Mouse (Mus musculus) ES-E14 (cell line): ENCODE results near the gene Acvr1b. TPM values are rescaled to one million over a fixed set of nuclear protein-coding genes. Genes with fewer than 3 reads are reported as not detected.

ENCODE experiments used
- DNase-seq: peaks from one replicate; pipeline ENCODE4 v3.0.0-alpha.2; 2013; ENCODE audit warnings: low read depth, low spot score
- H3K27ac ChIP-seq: 2 replicates; pipeline ENCODE4 v1.5.1; 2012; ENCODE audit warnings: low read depth, mild to moderate bottlenecking, low read length, moderate library complexity, mixed read lengths; ENCODE audit not compliant: poor library complexity, insufficient read depth, severe bottlenecking
- H3K36me3 ChIP-seq: 2 replicates; pipeline ENCODE4 v1.6.1; 2012; ENCODE audit warnings: mild to moderate bottlenecking, low read length, moderate library complexity, mixed read lengths; ENCODE audit not compliant: control insufficient read depth, poor library complexity, insufficient read depth, severe bottlenecking
- H3K4me1 ChIP-seq, 2 experiments: fragments of 150-350 bp in 1 of 2; sonication (generic) in 1 of 2; 2 replicates each; pipeline ENCODE4 v1.6.1; 2012; ENCODE audit warnings: low read length in 2 of 2, mild to moderate bottlenecking in 1 of 2, mixed read lengths in 1 of 2; ENCODE audit not compliant: control insufficient read depth in 2 of 2, insufficient read depth in 2 of 2, poor library complexity in 1 of 2
- H3K4me3 ChIP-seq, 2 experiments: fragments of 150-350 bp in 1 of 2; sonication (generic) in 1 of 2; 2 replicates each; pipeline ENCODE4 v1.5.1; 2012; ENCODE audit warnings: low read length in 2 of 2, low read depth in 1 of 2, mild to moderate bottlenecking in 1 of 2, mixed read lengths in 1 of 2; ENCODE audit not compliant: insufficient read depth in 1 of 2, poor library complexity in 1 of 2, severe bottlenecking in 1 of 2
- H3K9ac ChIP-seq: 2 replicates; pipeline ENCODE4 v1.6.1; 2012; ENCODE audit warnings: low read depth, mild to moderate bottlenecking, low read length, mixed read lengths; ENCODE audit not compliant: poor library complexity, insufficient read depth, severe bottlenecking
- H3K9me3 ChIP-seq: fragments of 150-350 bp; sonication (generic); 2 replicates; pipeline ENCODE4 v1.6.1; 2012; ENCODE audit warnings: low read depth, mild to moderate bottlenecking, low read length; ENCODE audit not compliant: control insufficient read depth, insufficient read depth
- CHD2 ChIP-seq: IDR thresholded peaks from 2 replicates; pipeline ENCODE4 v1.6.1; 2014; ENCODE audit warnings: mild to moderate bottlenecking, low read depth, low read length, inconsistent platforms
- HCFC1 ChIP-seq: IDR thresholded peaks from 2 replicates; pipeline ENCODE4 v1.6.1; 2012; ENCODE audit warnings: low read length, inconsistent platforms, borderline replicate concordance; ENCODE audit not compliant: insufficient read depth
- MAFK ChIP-seq: IDR thresholded peaks from 2 replicates; pipeline ENCODE4 v1.6.1; 2014; ENCODE audit warnings: mild to moderate bottlenecking, low read depth, low read length, inconsistent platforms; ENCODE audit not compliant: insufficient read depth
- ZC3H11A ChIP-seq: IDR thresholded peaks from 2 replicates; pipeline ENCODE4 v1.6.1; 2012; ENCODE audit warnings: low read depth, mild to moderate bottlenecking, inconsistent platforms, low read length, borderline replicate concordance
- ZNF384 ChIP-seq: IDR thresholded peaks from 2 replicates; pipeline ENCODE4 v1.6.1; 2012; ENCODE audit warnings: low read depth, low read length, inconsistent platforms
- in situ Hi-C, 2 experiments: fragments of 600-800 bp; cut with MboI; formaldehyde crosslinking; loops; one replicate each; pipeline ENCODE4 v1.15.1; 2025; ENCODE audit warnings: low sequenced_read_pairs in 2 of 2, inconsistent platforms in 1 of 2; ENCODE audit not compliant: unreplicated experiment in 2 of 2
- total RNA-seq: library from RNA; depleted of rRNA; stranded (reverse); fragments of 300-350 nt; gene quantifications from 2 replicates; pipeline ENCODE4 v1.2.3, GENCODE M21; 2012

Acvr1b gene
- total RNA-seq, 1 experiment: 26.4 TPM

DNA sequence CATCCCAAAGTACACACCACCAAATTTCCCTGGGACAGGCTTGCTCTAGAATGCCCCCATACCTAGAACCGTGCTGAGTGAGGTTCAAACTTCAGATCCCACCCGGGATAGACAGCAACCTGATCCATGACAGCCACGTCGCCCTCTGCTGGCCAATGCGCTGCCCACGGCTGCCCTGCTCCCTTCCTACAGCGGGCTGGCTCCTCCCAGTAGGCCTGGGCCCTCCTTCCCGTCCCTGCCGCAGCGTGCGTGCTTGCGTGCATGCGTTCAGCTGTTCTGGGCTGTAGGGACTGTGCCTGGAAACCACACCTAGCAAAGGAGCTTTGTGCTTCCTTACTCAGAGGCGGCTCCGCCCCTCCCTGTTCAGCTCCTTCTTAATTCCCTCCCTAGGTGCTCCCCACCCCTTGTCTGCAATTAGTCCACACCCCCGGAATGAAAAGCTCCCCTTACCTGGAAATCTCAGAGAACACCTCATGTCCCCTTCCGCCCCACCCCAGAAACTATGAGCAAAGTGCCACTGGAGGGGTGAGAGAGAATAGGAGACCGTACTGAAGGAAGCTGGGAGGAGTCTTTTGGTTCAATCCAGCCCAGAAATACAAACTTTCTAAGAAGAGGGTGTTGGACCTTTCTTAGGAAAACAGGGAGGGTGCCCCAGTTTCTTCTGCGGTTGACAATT lies 28.3 kb upstream of the Acvr1b start:
- peak overlapping the region; percentile 25; the same call in 1 of the 2 replicates for H3K9ac ChIP-seq
- DNase-seq: peak; percentile 78
- in situ Hi-C loops: no loop called here
- no peak overlapping the region for H3K27ac ChIP-seq
- peak overlapping the region in 1 of 2 experiments; percentile 22; a peak in 1 of 4 replicates for H3K4me3 ChIP-seq
- peaks cover 16 to 26% of the 10 kb centered on the region in 2 experiments for H3K4me1 ChIP-seq
- no peaks in the 10 kb centered on the region for H3K9me3 ChIP-seq
- TF ChIP-seq ZC3H11A (peak; percentile 6; the same call in 1 of the 2 replicates), CHD2 (no peak), MAFK (no peak)
- no peaks in the 10 kb centered on the region for H3K36me3 ChIP-seq

DNA sequence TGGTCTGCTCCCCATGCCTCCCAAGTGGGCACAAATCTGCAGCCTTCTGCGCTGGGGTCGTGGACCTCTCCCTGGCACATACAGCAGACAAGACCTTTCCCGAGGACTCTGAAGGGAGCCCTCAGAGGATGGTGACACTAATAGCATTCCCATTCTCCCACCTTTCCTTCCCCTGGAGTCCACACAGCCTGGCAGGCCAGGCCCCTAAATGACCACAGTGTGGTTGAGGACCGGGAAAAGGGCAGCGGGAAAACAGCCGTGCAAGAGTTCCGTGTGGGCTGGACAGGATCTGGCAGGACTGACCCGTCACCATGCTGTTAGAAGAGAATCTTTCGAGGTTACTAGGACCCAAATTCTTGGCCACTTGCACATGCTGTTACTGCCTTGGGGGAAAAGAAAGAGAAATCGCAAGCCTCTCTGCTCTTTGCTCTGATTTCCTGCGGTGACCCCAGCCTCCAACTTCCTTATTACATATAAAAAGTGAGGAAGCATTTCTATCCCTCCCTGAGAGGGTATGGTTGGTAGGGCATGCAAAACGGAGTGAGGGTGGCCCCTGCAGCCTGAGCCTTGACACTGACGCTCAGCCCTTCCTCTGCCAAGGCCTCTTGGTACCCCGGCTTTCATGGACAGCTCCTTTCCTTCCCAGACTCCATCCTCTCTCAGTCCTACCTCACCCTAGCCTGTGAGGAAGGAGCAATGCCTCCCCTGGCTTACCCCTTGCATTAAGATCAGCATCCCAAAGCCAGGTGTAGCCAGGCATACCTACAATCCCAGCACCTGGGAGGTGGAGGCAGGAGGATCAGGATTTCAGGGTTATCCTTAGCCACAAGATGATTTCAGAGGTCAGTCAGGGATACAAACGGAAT lies 27.5 kb upstream of the Acvr1b start:
- TF ChIP-seq CHD2: no peak
- no peak for TF ChIP-seq ZNF384
- no peak for TF ChIP-seq ZC3H11A
- no peak for TF ChIP-seq HCFC1
- no peak for TF ChIP-seq MAFK
- Histone ChIP-seq H3K27ac (no peak overlapping the region), H3K4me3 (no peak overlapping the region), H3K9ac (peak overlapping the region; percentile 25; the same call in 1 of the 2 replicates), H3K9me3 (no peaks in the 10 kb centered on the region), H3K4me1 (peaks cover 13 to 24% of the 10 kb centered on the region in 2 experiments; a peak in 3 of 4 replicates), H3K36me3 (no peaks in the 10 kb centered on the region)
- in situ Hi-C loops: no loop called here
- DNase-seq: no peak

DNA sequence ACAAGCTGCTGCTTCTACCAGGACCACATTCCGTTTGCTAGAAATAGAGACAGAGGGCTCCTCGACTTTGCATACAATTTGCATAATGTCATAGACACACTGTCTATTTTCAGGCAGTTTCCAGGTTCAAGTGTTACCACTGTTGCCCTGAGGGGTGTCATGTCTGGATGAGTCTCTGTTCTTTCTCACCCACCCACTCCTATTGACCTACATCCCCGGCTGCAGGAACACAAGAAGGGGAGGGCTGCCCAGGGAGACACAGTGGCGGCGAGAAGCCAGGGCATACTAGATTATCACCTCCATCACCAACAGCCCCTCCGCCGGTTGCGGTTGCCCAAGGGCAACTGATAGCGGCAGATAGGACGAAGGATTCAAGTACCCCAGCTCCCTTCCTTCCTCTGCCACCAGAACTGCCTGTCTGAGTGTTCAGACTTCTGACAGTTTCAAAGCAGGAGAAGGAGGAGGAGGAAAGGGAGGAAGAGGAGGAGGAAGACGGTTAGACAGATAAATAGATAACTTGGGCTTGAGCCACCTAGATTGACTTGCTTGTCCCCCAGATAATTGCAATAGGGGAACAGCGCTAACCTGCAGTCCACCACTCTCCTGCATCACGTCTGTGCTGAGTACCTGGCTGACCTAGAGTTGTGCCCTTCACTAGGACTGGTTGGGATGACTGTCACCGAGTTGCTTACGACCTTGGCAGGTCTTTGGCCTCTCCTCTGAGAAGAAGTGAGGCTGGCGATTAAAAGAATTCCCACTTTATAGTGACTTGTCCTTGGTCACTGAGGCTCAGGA lies 26.6 kb upstream of the Acvr1b start:
- H3K4me1 ChIP-seq: peaks cover 11 to 25% of the 10 kb centered on the region in 2 experiments; a peak in 3 of 4 replicates
- TF ChIP-seq CHD2: no peak
- TF ChIP-seq ZC3H11A: no peak
- no peak for TF ChIP-seq MAFK
- no peak for TF ChIP-seq HCFC1
- TF ChIP-seq ZNF384: no peak
- no peaks in the 10 kb centered on the region for H3K36me3 ChIP-seq
- in situ Hi-C loops: no loop called here
- no peak for DNase-seq
- no peak overlapping the region; the same call in 1 of the 2 replicates for H3K27ac ChIP-seq
- H3K9me3 ChIP-seq: no peaks in the 10 kb centered on the region
- no peak overlapping the region for H3K4me3 ChIP-seq
- H3K9ac ChIP-seq: no peak overlapping the region

DNA sequence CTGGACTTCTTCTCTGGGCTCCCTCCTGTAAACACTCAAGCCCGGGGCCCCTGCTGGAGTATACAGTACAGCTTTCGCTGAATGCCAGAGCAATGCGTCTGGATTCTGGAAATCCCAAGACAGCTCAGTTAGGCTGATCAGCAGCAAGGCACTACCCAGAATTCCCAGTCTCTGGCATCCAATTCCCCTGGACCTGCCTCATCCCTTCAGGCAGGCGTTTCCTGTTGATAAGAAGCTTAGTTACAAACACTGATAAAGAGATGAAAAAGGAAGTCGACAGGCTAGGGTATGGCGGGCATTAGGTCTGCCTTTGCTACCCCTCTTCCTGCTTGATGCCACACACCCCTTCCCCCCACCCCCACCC lies 26.0 kb upstream of the Acvr1b start:
- Histone ChIP-seq H3K9me3 (no peaks in the 10 kb centered on the region), H3K4me1 (peaks cover 11 to 22% of the 10 kb centered on the region in 2 experiments; a peak in 3 of 4 replicates), H3K27ac (no peak overlapping the region), H3K9ac (no peak overlapping the region), H3K4me3 (no peak overlapping the region), H3K36me3 (no peaks in the 10 kb centered on the region)
- TF ChIP-seq ZC3H11A: no peak
- TF ChIP-seq CHD2: no peak
- no peak for TF ChIP-seq ZNF384
- no peak for TF ChIP-seq HCFC1
- no peak for TF ChIP-seq MAFK
- DNase-seq: no peak
- in situ Hi-C loops: no loop called here
